Mouse (Mus musculus): ENCODE measurements at regions not wholly inside any gene's neighbourhood (a gene's known extent, or its start where the extent isn't known, plus 50 kb on each side); places are given as distances from the start of the nearest gene placed in this dataset.

GRCm38 (mm10) chr17:16218623-16219022 is 387.8 kb upstream of the Rgmb start:
- TF ChIP-seq CTCF (IDR thresholded peaks at IDR 0.05; ENCODE audit: borderline replicate concordance, extremely low read depth, insufficient read depth, insufficient read length) (no peak), POLR2A (IDR thresholded peaks at IDR 0.05; ENCODE audit: borderline replicate concordance, extremely low read depth, insufficient read depth, insufficient read length, poor library complexity, severe bottlenecking) (no peak)

All from brain, embryonic 14.5 days (tissue).